Mouse (Mus musculus) cerebellum, postnatal 25 days (tissue): Measurements from ENCODE around the gene Clec2d.

Experiments used
- DNase-seq, 2 experiments: peaks; one replicate each; pipeline ENCODE4 v3.0.0; 2021; ENCODE audit warnings: mixed read lengths in 2 of 2

Gene Clec2d

GRCm38 (mm10) chr6:129228935-129229773 lies 48.7 kb downstream of the Clec2d start:
- no peak for DNase-seq

GRCm38 (mm10) chr6:129229774-129230578 lies 49.6 kb downstream of the Clec2d start:
- DNase-seq, result no peak

- no peak for DNase-seq
These were observed 51.8 kb downstream of the Clec2d start for GRCm38 (mm10) chr6:129232005-129232841.

- DNase-seq, result no peak
These were observed 52.4 kb downstream of the Clec2d start for GRCm38 (mm10) chr6:129232842-129233205.

- DNase-seq, result no peak
These were observed 53.0 kb downstream of the Clec2d start for GRCm38 (mm10) chr6:129233366-129233954.

- no peak for DNase-seq
These were observed 53.5 kb downstream of the Clec2d start for GRCm38 (mm10) chr6:129233955-129234369.

GRCm38 (mm10) chr6:129234456-129235360 lies 54.3 kb downstream of the Clec2d start:
- DNase-seq, result no peak

- no peak for DNase-seq
These were observed 55.5 kb downstream of the Clec2d start for GRCm38 (mm10) chr6:129235855-129236461.
